Mouse (Mus musculus) embryonic facial prominence, embryonic 15.5 days (tissue): ENCODE data around the gene Slc25a16. TPM values are rescaled to one million over a fixed set of nuclear protein-coding genes. Genes with fewer than 3 reads are reported as not detected.

Experiments used
- ATAC-seq: fragments of 200-750 bp; cut with Nextera tagmentation; 2 replicates; pipeline ENCODE4 v1.8.0; 2017; ENCODE audit warnings: low read depth, moderate TSS enrichment; ENCODE audit not compliant: insufficient number of reproducible peaks, low FRiP score, low TSS enrichment
- H3K27ac ChIP-seq: fragments of 300-500 bp; sonication (generic); replicated peaks from 2 replicates; pipeline ENCODE4 v1.5.1; 2015; ENCODE audit warnings: mild to moderate bottlenecking, inconsistent platforms
- H3K27me3 ChIP-seq: fragments of 300-500 bp; sonication (generic); 2 replicates; pipeline ENCODE4 v1.6.1; 2015; ENCODE audit warnings: inconsistent platforms
- H3K36me3 ChIP-seq: fragments of 300-500 bp; sonication (generic); 2 replicates; pipeline ENCODE4 v1.6.1; 2015; ENCODE audit warnings: mild to moderate bottlenecking, inconsistent platforms
- H3K4me1 ChIP-seq: fragments of 300-500 bp; sonication (generic); 2 replicates; pipeline ENCODE4 v1.6.1; 2015; ENCODE audit warnings: inconsistent platforms
- H3K4me2 ChIP-seq: fragments of 300-500 bp; sonication (generic); replicated peaks from 2 replicates; pipeline ENCODE4 v1.6.1; 2015; ENCODE audit warnings: mild to moderate bottlenecking, inconsistent platforms
- H3K4me3 ChIP-seq: fragments of 300-500 bp; sonication (generic); replicated peaks from 2 replicates; pipeline ENCODE4 v1.5.1; 2015; ENCODE audit warnings: mild to moderate bottlenecking, inconsistent platforms
- H3K9ac ChIP-seq: fragments of 300-500 bp; sonication (generic); 2 replicates; pipeline ENCODE4 v1.6.1; 2015; ENCODE audit warnings: inconsistent platforms
- H3K9me3 ChIP-seq: fragments of 300-500 bp; sonication (generic); replicated peaks from 2 replicates; pipeline ENCODE4 v1.6.1; 2016; ENCODE audit warnings: inconsistent platforms
- WGBS: fragments of 180-500 bp; shearing (Covaris S2); methylation state at CpG from one replicate; pipeline ENCODE4 v1.1.7; 2015; 5-methylcytosine and 5-hydroxymethylcytosine counted together
- polyA plus RNA-seq: library from polyadenylated mRNA; unstranded; fragments of >200 nt; fragmentation: Nextera tagmentation; extraction: Ambion mirVana; gene quantifications from 2 replicates; pipeline ENCODE4 v1.2.1, GENCODE M21; 2015

Gene Slc25a16
- polyA plus RNA-seq, result 12.3 and 14.4 TPM in 2 replicates

DNA sequence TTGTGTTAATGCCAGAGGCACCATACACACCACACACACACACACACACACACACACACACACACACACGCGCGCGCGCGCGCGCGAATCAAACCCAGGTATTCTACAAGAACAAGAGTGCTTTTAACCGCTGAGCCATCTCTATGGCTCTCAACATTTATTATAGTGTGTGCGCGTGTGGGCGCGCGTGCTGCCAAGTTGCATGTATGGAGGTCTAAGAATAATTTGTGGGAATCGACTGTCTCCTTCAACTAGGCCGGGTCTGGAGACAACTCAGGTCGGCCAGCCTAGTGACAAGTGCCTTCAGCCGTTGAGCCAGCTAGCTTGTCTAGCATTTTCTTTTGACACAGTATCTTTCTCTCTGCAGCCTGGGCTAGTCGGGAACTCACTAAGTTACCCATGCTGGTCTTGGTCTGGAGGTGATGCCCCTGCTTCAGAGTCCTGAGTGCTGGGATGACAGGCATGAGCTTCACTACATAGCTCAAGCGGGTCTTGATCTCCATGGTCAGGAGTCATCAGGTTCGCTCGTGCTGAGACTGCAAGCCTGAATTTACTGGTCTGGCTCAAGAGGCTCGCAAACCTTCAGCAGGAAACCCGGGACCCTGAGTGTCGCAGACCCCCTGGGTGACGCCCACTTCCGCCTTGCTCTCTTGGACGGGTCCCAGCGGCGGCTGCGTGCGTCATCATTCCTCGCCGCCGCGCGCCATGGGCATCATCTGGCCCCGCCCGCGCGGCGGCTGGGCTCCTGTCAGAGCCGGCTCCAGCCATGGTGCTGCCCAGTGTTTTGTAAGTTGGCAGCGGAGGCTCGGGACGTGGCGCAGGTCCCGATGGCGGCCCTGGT, at the start of gene Slc25a16:
TSS of gene Slc25a16 (plus strand) at position 709 of the 841 bp plus-strand sequence.
- no peaks in the 10 kb centered on the region for H3K27me3 ChIP-seq
- peak; percentile 95 for ATAC-seq
- no peaks in the 10 kb centered on the region for H3K9me3 ChIP-seq
- peaks cover 17% of the 10 kb centered on the region for H3K4me1 ChIP-seq
- peak within 1 kb of the TSS; percentile 77 for H3K4me2 ChIP-seq
- H3K36me3 ChIP-seq, result no peaks in the 10 kb centered on the region
- H3K9ac ChIP-seq, result peak within 1 kb of the TSS; percentile 100
- peak within 1 kb of the TSS; percentile 100 for H3K4me3 ChIP-seq
- 4% methylated on average over 50 of the region's 50 CpGs for WGBS
- peak within 1 kb of the TSS; percentile 88 for H3K27ac ChIP-seq

DNA sequence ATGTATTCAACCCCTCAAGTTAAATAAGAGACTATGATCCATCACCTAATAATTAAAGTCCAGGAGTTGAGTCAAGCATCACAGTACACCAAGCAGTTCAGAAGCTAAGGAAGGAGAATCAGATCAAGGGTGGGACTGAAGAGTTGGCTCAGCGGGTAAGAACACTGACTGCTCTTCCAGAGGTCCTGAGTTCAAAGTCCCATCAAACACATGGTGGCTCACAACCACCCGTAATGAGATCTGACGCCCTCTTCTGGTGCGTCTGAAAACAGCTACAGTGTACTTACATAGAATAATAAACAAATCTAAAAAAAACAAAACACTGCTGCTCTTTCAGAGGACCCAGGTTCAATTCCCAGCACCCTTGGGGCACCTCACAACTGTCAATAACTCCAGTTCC, 45.6 kb upstream of the Slc25a16 start:
- Histone ChIP-seq H3K27me3 (no peaks in the 10 kb centered on the region), H3K9me3 (no peaks in the 10 kb centered on the region), H3K36me3 (peaks cover 18% of the 10 kb centered on the region; the same call in 1 of the 2 replicates), H3K4me3 (no peak overlapping the region), H3K4me1 (no peaks in the 10 kb centered on the region), H3K9ac (no peak overlapping the region), H3K4me2 (no peak overlapping the region), H3K27ac (no peak overlapping the region)
- WGBS, result 83% methylated on average over 4 of the region's 4 CpGs
- no peak for ATAC-seq

DNA sequence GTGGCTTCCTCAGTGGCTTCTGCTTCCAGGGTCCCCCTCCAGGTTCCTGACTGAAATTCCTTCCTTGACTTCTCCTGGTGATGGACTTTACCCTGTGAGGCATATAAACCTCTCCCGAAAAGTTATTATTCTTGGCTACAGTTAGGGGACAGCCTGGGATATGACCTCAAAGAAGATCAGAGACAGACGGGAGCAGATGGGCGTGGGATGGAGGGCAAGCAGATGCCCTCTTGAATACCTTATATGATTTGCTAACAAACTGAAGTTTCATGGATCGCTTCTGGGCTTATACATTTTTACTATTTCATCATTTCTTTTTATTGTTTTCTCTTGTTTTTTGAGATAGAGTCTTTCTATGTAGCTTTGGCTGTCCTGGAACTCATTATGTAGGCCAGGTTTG, 44.9 kb upstream of the Slc25a16 start:
- H3K36me3 ChIP-seq, result peaks cover 19% of the 10 kb centered on the region; the same call in 1 of the 2 replicates
- H3K27ac ChIP-seq, result no peak overlapping the region
- no peaks in the 10 kb centered on the region for H3K27me3 ChIP-seq
- 90% methylated on average over 4 of the region's 4 CpGs for WGBS
- no peak overlapping the region for H3K9ac ChIP-seq
- H3K4me3 ChIP-seq, result no peak overlapping the region
- H3K4me1 ChIP-seq, result no peaks in the 10 kb centered on the region
- no peak overlapping the region for H3K4me2 ChIP-seq
- no peak for ATAC-seq
- H3K9me3 ChIP-seq, result no peaks in the 10 kb centered on the region

DNA sequence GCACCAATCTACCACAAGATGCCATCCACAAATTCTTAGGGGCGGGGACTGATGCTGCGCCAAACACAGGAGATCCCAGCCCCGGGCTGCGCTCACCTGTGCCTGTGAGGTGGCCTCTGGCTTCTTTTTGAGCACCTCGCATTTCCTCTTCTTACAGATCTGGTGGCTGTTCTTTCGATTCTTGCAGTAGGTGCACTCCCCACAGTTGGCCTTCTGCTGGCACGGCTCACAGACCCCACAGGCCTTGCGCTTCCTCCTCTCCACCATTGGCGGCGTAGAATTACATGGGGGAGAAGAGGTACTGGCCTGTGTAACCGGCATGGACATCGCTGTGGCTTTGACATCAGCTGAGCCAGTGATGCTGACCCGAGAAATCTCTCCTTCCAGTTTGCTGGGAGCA, 42.4 kb upstream of the Slc25a16 start:
- Histone ChIP-seq H3K9ac (no peak overlapping the region), H3K27me3 (no peaks in the 10 kb centered on the region), H3K4me3 (no peak overlapping the region), H3K4me1 (no peaks in the 10 kb centered on the region), H3K4me2 (no peak overlapping the region), H3K27ac (no peak overlapping the region), H3K36me3 (peaks cover 19% of the 10 kb centered on the region; the same call in 1 of the 2 replicates), H3K9me3 (no peaks in the 10 kb centered on the region)
- no peak for ATAC-seq
- 81% methylated on average over 13 of the region's 13 CpGs for WGBS

GRCm38 (mm10) chr10:62881211-62881610, 39.2 kb upstream of the Slc25a16 start:
- no peak for ATAC-seq
- Histone ChIP-seq H3K27me3 (no peaks in the 10 kb centered on the region), H3K27ac (no peak overlapping the region), H3K9me3 (no peaks in the 10 kb centered on the region), H3K4me2 (no peak overlapping the region), H3K9ac (no peak overlapping the region), H3K4me3 (no peak overlapping the region), H3K36me3 (peaks cover 19% of the 10 kb centered on the region; the same call in 1 of the 2 replicates), H3K4me1 (peaks cover 9% of the 10 kb centered on the region; the same call in 1 of the 2 replicates)
- 47% methylated on average over 5 of the region's 5 CpGs for whole genome bisulfite sequencing

- Histone ChIP-seq H3K9ac (no peak overlapping the region), H3K9me3 (no peaks in the 10 kb centered on the region), H3K4me3 (no peak overlapping the region), H3K4me1 (peaks cover 10% of the 10 kb centered on the region; the same call in 1 of the 2 replicates), H3K4me2 (no peak overlapping the region), H3K27ac (no peak overlapping the region), H3K27me3 (no peaks in the 10 kb centered on the region), H3K36me3 (peaks cover 9% of the 10 kb centered on the region; the same call in 1 of the 2 replicates)
- ATAC-seq, result no peak
- 12% methylated on average over 9 of the region's 9 CpGs for WGBS
Observed at GRCm38 (mm10) chr10:62883933-62884372, 36.5 kb upstream of the Slc25a16 start.

DNA sequence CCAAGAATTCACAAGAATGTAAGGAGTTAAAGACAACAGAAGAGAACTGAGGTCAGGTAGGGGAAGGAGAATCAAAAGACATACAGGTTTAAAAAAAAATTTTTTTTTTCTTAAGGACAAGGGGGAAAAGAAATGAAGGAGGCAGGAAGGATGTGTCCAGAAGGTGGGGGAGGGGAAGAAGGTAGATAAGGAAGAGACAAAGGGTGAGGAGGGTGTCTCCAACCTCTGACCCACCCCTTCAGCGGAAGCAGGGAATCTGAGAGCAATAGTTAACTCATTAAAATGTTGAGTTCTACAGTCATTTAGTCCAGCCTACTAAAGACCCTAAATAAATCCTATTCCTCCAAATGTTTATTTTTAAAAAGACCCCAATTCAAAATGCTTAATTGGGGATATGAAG, 35.9 kb upstream of the Slc25a16 start:
- Histone ChIP-seq H3K27ac (no peak overlapping the region), H3K27me3 (no peaks in the 10 kb centered on the region), H3K4me2 (no peak overlapping the region), H3K36me3 (peaks cover 4% of the 10 kb centered on the region; the same call in 1 of the 2 replicates), H3K9me3 (no peaks in the 10 kb centered on the region), H3K9ac (no peak overlapping the region), H3K4me3 (no peak overlapping the region), H3K4me1 (peaks cover 10% of the 10 kb centered on the region; the same call in 1 of the 2 replicates)
- no peak for ATAC-seq
- 70% methylated on average over 1 of the region's 1 CpGs for WGBS

DNA sequence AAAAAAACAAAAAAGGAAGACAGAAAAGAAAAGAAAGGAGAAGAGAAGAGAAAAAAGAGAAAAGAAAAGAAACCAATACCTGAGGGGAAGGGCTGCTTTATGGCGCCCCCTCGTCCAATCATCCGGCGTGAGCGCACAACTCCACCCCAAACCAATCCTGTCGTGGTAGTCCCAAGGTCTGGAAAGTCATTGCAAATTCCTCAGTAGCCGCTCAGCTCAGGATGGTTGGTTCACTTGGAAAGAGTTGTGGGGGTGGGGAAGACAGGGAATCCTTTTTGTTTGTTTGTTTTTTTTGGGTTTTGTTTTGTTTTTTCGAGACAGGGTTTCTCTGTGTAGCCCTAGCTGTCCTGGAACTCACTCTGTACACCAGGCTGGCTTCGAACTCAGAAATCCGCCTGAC, 35.0 kb upstream of the Slc25a16 start:
- no peak for ATAC-seq
- no peaks in the 10 kb centered on the region for H3K27me3 ChIP-seq
- 34% methylated on average over 10 of the region's 10 CpGs for WGBS
- H3K4me2 ChIP-seq, result peak overlapping the region; percentile 95
- H3K4me1 ChIP-seq, result peaks cover 10% of the 10 kb centered on the region; the same call in 1 of the 2 replicates
- no peak overlapping the region for H3K27ac ChIP-seq
- H3K4me3 ChIP-seq, result peak overlapping the region; percentile 66
- H3K36me3 ChIP-seq, result no peaks in the 10 kb centered on the region
- H3K9ac ChIP-seq, result no peak overlapping the region
- no peaks in the 10 kb centered on the region for H3K9me3 ChIP-seq

- under 1% methylated on average over 38 of the region's 38 CpGs for WGBS
- Histone ChIP-seq H3K27me3 (no peaks in the 10 kb centered on the region), H3K4me3 (peak overlapping the region; percentile 66), H3K9me3 (no peaks in the 10 kb centered on the region), H3K9ac (peak overlapping the region; percentile 47), H3K4me2 (peak overlapping the region; percentile 95), H3K27ac (peak overlapping the region; percentile 71), H3K4me1 (peaks cover 10% of the 10 kb centered on the region; the same call in 1 of the 2 replicates), H3K36me3 (no peaks in the 10 kb centered on the region)
- peak; percentile 63 for ATAC-seq
Observed at GRCm38 (mm10) chr10:62885969-62886798, 34.2 kb upstream of the Slc25a16 start.

DNA sequence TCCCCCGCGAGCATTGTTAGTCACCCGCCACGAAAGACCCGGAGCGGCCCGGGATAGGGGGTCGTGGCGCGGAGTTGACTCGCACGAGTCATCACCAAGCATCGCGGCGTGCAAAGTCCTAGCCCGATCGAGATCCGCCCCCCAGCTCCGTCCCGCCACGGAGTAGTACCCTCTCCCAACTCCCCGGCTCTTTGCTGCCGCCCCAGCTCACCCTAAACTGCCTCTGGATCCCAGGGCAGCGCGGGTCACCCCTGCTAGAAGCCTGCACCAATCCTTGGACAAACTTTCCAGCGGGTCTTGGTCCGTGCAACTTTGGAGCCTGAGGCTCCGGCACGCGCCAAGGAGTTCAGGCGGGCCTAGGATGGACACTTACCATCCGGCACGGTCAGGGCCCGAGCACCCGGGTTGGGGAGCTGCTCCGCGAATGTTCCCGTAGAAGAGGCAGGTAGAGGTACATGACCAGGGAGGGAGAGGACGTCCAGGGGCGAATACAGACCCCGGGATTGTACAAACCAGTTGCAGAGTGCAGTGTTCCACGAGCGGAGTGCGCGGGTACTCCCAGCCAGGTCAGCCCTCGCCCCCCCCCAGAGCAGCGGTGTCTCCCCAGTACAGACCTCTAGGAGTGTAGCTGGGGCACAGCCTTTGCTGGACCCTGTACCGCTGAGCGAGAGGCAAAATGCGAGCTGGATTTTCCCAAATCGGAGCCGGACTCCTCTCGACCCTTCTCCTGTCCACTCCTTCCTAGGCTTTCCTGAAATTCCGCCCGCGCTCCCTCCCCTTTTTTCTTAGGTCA, 33.4 kb upstream of the Slc25a16 start:
- peaks cover 10% of the 10 kb centered on the region; the same call in 1 of the 2 replicates for H3K4me1 ChIP-seq
- peak overlapping the region; percentile 95 for H3K4me2 ChIP-seq
- H3K4me3 ChIP-seq, result peak overlapping the region; percentile 66
- WGBS, result under 1% methylated on average over 56 of the region's 56 CpGs
- no peaks in the 10 kb centered on the region for H3K27me3 ChIP-seq
- no peaks in the 10 kb centered on the region for H3K9me3 ChIP-seq
- no peaks in the 10 kb centered on the region for H3K36me3 ChIP-seq
- H3K9ac ChIP-seq, result peak overlapping the region; percentile 47
- H3K27ac ChIP-seq, result peak overlapping the region; percentile 71
- ATAC-seq, result peak; percentile 83
